Mouse (Mus musculus): ENCODE measurements at regions not wholly inside any gene's neighbourhood (a gene's known extent, or its start where the extent isn't known, plus 50 kb on each side); places are given as distances from the start of the nearest gene placed in this dataset.

DNA sequence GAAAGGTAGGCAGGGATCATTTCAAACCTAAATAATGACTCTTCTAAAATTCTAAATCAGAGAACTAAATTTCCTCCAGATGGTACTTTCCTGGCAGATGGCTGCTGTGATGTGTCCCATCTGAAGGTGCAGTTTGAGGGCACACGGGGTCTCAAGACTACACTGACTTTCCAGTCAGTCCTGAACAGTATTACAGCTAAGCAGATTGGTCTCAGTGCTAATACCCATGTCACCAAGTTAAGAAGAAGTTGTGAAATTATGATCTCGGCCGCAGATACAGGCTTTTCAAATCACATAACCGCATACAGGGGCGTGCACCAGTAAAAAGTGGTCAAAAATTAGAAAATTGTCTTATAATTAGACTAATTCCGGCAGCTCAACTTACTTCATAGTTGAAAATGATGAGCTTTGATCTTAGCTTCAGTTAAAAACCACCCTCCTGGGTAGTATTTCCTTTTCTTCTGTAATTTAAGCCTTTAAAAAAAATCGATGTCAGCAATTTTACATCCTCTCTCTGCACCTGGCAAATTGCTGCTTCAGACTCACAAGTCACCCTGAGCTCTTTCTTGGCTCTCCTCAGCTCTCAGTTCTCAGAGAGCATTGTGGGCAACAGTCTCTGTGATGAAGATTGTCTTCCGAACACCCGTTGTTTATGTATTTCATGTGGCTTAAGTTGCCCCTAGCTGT, 113.2 kb upstream of the Ccn2 start:
- no peak for TF ChIP-seq CTCF (IDR thresholded peaks at IDR 0.05; ENCODE audit: low read depth, low read length)
- no peak for TF ChIP-seq EP300 (IDR thresholded peaks at IDR 0.05; ENCODE audit: insufficient read depth, low read depth, low read length)
- TF ChIP-seq POLR2A (IDR thresholded peaks at IDR 0.05; ENCODE audit: insufficient read depth, low read length): no peak
- H3K27ac ChIP-seq (ENCODE audit: insufficient read depth, low read length): no peak overlapping the region
- H3K9ac ChIP-seq (ENCODE audit: low read depth, poor library complexity, severe bottlenecking): no peak overlapping the region
- H3K27me3 ChIP-seq (ENCODE audit: control insufficient read depth, insufficient read depth, low read length, poor library complexity, severe bottlenecking): no peaks in the 10 kb centered on the region
- no peaks in the 10 kb centered on the region for H3K9me3 ChIP-seq (replicated peaks; ENCODE audit: control insufficient read depth, insufficient read depth, low read length, poor library complexity, severe bottlenecking)
- H3K36me3 ChIP-seq (ENCODE audit: control insufficient read depth, insufficient read depth, low read length, poor library complexity, severe bottlenecking): no peaks in the 10 kb centered on the region
- no peaks in the 10 kb centered on the region for H3K4me1 ChIP-seq (ENCODE audit: control insufficient read depth, insufficient read depth, low read length)
- H3K4me3 ChIP-seq (ENCODE audit: low read depth, low read length): no peak overlapping the region

DNA sequence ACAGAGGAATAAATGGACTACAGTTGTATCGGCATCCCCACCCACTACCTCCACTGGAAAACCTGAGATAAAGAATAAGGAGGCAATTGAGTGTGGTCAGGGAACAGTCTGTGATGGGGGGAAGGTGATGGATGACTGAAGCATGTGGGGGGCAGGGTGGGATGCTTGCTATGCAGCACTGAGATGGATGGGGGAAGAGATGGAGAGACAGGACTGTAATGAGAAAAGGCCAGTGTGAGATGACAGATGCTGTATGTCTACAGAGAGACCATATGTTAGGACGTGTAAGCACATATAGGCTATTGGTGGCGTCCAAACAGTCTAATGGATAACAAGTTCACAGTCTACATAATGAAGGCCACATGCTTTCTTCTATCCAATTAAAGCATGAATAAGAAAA, 112.2 kb upstream of the Ccn2 start:
- Histone ChIP-seq H3K27me3 (ENCODE audit: control insufficient read depth, insufficient read depth, low read length, poor library complexity, severe bottlenecking) (no peaks in the 10 kb centered on the region), H3K27ac (ENCODE audit: insufficient read depth, low read length) (no peak overlapping the region), H3K4me3 (ENCODE audit: low read depth, low read length) (no peak overlapping the region), H3K4me1 (ENCODE audit: control insufficient read depth, insufficient read depth, low read length) (no peaks in the 10 kb centered on the region), H3K36me3 (ENCODE audit: control insufficient read depth, insufficient read depth, low read length, poor library complexity, severe bottlenecking) (no peaks in the 10 kb centered on the region), H3K9me3 (replicated peaks; ENCODE audit: control insufficient read depth, insufficient read depth, low read length, poor library complexity, severe bottlenecking) (no peaks in the 10 kb centered on the region), H3K9ac (ENCODE audit: low read depth, poor library complexity, severe bottlenecking) (no peak overlapping the region)
- TF ChIP-seq EP300 (IDR thresholded peaks at IDR 0.05; ENCODE audit: insufficient read depth, low read depth, low read length): no peak
- TF ChIP-seq CTCF (IDR thresholded peaks at IDR 0.05; ENCODE audit: low read depth, low read length): no peak
- TF ChIP-seq POLR2A (IDR thresholded peaks at IDR 0.05; ENCODE audit: insufficient read depth, low read length): no peak

DNA sequence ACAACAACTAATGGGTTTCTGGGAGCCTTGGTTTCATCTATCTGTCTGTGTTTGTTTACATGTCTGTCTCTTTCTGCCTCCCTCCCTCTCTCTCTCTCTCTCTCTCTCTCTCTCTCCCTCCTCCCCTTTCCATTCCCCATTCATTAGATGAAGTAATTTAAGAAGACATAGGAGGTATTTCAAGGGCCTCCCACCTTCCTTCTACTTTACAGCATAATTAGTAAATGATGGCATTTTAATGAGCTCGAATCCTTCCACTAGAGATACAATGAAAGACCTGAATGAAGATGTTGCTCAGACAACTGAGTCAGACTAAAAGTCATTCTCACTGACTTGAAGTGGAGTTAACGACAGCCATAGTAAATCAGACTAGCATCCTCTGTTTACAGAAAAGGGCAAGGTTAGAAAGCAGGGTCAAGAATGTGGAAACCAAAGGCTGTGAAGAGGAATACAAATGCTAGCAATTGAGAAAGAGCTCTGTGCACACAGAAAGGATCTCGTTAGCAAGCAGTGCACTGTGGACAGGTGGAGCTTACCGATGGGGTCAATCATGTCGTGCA, 111.1 kb upstream of the Ccn2 start:
- Histone ChIP-seq H3K4me1 (ENCODE audit: control insufficient read depth, insufficient read depth, low read length) (no peaks in the 10 kb centered on the region), H3K36me3 (ENCODE audit: control insufficient read depth, insufficient read depth, low read length, poor library complexity, severe bottlenecking) (no peaks in the 10 kb centered on the region), H3K27me3 (ENCODE audit: control insufficient read depth, insufficient read depth, low read length, poor library complexity, severe bottlenecking) (no peaks in the 10 kb centered on the region), H3K27ac (ENCODE audit: insufficient read depth, low read length) (no peak overlapping the region), H3K4me3 (ENCODE audit: low read depth, low read length) (no peak overlapping the region), H3K9ac (ENCODE audit: low read depth, poor library complexity, severe bottlenecking) (no peak overlapping the region), H3K9me3 (replicated peaks; ENCODE audit: control insufficient read depth, insufficient read depth, low read length, poor library complexity, severe bottlenecking) (no peaks in the 10 kb centered on the region)
- TF ChIP-seq CTCF (IDR thresholded peaks at IDR 0.05; ENCODE audit: low read depth, low read length): no peak
- no peak for TF ChIP-seq POLR2A (IDR thresholded peaks at IDR 0.05; ENCODE audit: insufficient read depth, low read length)
- TF ChIP-seq EP300 (IDR thresholded peaks at IDR 0.05; ENCODE audit: insufficient read depth, low read depth, low read length): no peak

- no peaks in the 10 kb centered on the region for H3K9me3 ChIP-seq (replicated peaks; ENCODE audit: control insufficient read depth, insufficient read depth, low read length, poor library complexity, severe bottlenecking)
- no peak overlapping the region for H3K27ac ChIP-seq (ENCODE audit: insufficient read depth, low read length)
- H3K4me1 ChIP-seq (ENCODE audit: control insufficient read depth, insufficient read depth, low read length): no peaks in the 10 kb centered on the region
- H3K27me3 ChIP-seq (ENCODE audit: control insufficient read depth, insufficient read depth, low read length, poor library complexity, severe bottlenecking): no peaks in the 10 kb centered on the region
- no peaks in the 10 kb centered on the region for H3K36me3 ChIP-seq (ENCODE audit: control insufficient read depth, insufficient read depth, low read length, poor library complexity, severe bottlenecking)
- no peak overlapping the region for H3K9ac ChIP-seq (ENCODE audit: low read depth, poor library complexity, severe bottlenecking)
- TF ChIP-seq POLR2A (IDR thresholded peaks at IDR 0.05; ENCODE audit: insufficient read depth, low read length) (no peak), CTCF (IDR thresholded peaks at IDR 0.05; ENCODE audit: low read depth, low read length) (no peak), EP300 (IDR thresholded peaks at IDR 0.05; ENCODE audit: insufficient read depth, low read depth, low read length) (no peak)
- H3K4me3 ChIP-seq (ENCODE audit: low read depth, low read length): no peak overlapping the region
Observed at GRCm38 (mm10) chr10:24485461-24485860, 109.8 kb upstream of the Ccn2 start.

DNA sequence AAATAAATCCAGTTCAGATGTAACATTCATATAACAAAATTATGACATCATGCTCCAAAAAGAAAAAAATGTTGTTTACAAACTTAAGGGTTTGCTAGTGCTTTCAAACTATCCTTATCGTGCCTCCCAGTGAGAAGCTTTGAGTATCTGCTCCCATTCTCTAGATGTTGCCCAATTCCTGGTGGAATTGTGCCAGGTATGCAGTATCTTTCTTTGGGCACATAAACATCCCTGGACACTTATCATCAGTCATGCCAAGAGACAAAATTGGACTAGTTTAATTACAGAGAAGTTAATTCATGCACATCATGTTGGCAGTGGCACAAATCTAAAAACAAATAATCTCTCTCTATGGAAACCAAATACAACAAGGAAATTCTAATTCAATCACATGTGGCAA, 109.0 kb upstream of the Ccn2 start:
- no peak overlapping the region for H3K27ac ChIP-seq (ENCODE audit: insufficient read depth, low read length)
- no peak overlapping the region for H3K4me3 ChIP-seq (ENCODE audit: low read depth, low read length)
- H3K27me3 ChIP-seq (ENCODE audit: control insufficient read depth, insufficient read depth, low read length, poor library complexity, severe bottlenecking): no peaks in the 10 kb centered on the region
- H3K36me3 ChIP-seq (ENCODE audit: control insufficient read depth, insufficient read depth, low read length, poor library complexity, severe bottlenecking): no peaks in the 10 kb centered on the region
- no peaks in the 10 kb centered on the region for H3K9me3 ChIP-seq (replicated peaks; ENCODE audit: control insufficient read depth, insufficient read depth, low read length, poor library complexity, severe bottlenecking)
- H3K4me1 ChIP-seq (ENCODE audit: control insufficient read depth, insufficient read depth, low read length): no peaks in the 10 kb centered on the region
- no peak overlapping the region for H3K9ac ChIP-seq (ENCODE audit: low read depth, poor library complexity, severe bottlenecking)
- TF ChIP-seq EP300 (IDR thresholded peaks at IDR 0.05; ENCODE audit: insufficient read depth, low read depth, low read length): no peak
- TF ChIP-seq POLR2A (IDR thresholded peaks at IDR 0.05; ENCODE audit: insufficient read depth, low read length): no peak
- no peak for TF ChIP-seq CTCF (IDR thresholded peaks at IDR 0.05; ENCODE audit: low read depth, low read length)

- Histone ChIP-seq H3K4me1 (ENCODE audit: control insufficient read depth, insufficient read depth, low read length) (no peaks in the 10 kb centered on the region), H3K27me3 (ENCODE audit: control insufficient read depth, insufficient read depth, low read length, poor library complexity, severe bottlenecking) (no peaks in the 10 kb centered on the region), H3K36me3 (ENCODE audit: control insufficient read depth, insufficient read depth, low read length, poor library complexity, severe bottlenecking) (no peaks in the 10 kb centered on the region), H3K9ac (ENCODE audit: low read depth, poor library complexity, severe bottlenecking) (no peak overlapping the region), H3K9me3 (replicated peaks; ENCODE audit: control insufficient read depth, insufficient read depth, low read length, poor library complexity, severe bottlenecking) (no peaks in the 10 kb centered on the region), H3K27ac (ENCODE audit: insufficient read depth, low read length) (no peak overlapping the region), H3K4me3 (ENCODE audit: low read depth, low read length) (no peak overlapping the region)
- no peak for TF ChIP-seq POLR2A (IDR thresholded peaks at IDR 0.05; ENCODE audit: insufficient read depth, low read length)
- TF ChIP-seq CTCF (IDR thresholded peaks at IDR 0.05; ENCODE audit: low read depth, low read length): no peak
- no peak for TF ChIP-seq EP300 (IDR thresholded peaks at IDR 0.05; ENCODE audit: insufficient read depth, low read depth, low read length)
Observed at GRCm38 (mm10) chr10:24487915-24488314, 107.3 kb upstream of the Ccn2 start.
